Mouse (Mus musculus) embryonic facial prominence, embryonic 11.5 days (tissue): ENCODE results near the gene Sirt2. TPM values are rescaled to one million over a fixed set of nuclear protein-coding genes. Genes with fewer than 3 reads are reported as not detected.

Experiments
- ATAC-seq: fragments of 200-750 bp; cut with Nextera tagmentation; replicated peaks from 2 replicates; pipeline ENCODE4 v1.8.0; 2017; ENCODE audit warnings: low read depth; ENCODE audit not compliant: insufficient number of reproducible peaks, low FRiP score, low TSS enrichment
- DNase-seq: peaks from one replicate; pipeline ENCODE4 v3.0.0-alpha.2; 2015; ENCODE audit warnings: low spot score
- H3K27ac ChIP-seq: fragments of 300-500 bp; sonication (generic); replicated peaks from 2 replicates; pipeline ENCODE4 v1.5.1; 2014; ENCODE audit warnings: mild to moderate bottlenecking, low read depth, low read length, control low read depth
- H3K27me3 ChIP-seq: fragments of 300-500 bp; sonication (generic); 2 replicates; pipeline ENCODE4 v1.6.1; 2014; ENCODE audit warnings: mild to moderate bottlenecking, low read length, moderate library complexity, mixed read lengths; ENCODE audit not compliant: control insufficient read depth, insufficient read depth
- H3K36me3 ChIP-seq: fragments of 300-500 bp; sonication (generic); replicated peaks from 2 replicates; pipeline ENCODE4 v1.6.1; 2014; ENCODE audit warnings: low read depth, mild to moderate bottlenecking, low read length, moderate library complexity, mixed read lengths; ENCODE audit not compliant: control insufficient read depth, insufficient read depth
- H3K4me1 ChIP-seq: fragments of 300-500 bp; sonication (generic); 2 replicates; pipeline ENCODE4 v1.6.1; 2014; ENCODE audit warnings: low read length, mixed read lengths; ENCODE audit not compliant: control insufficient read depth, insufficient read depth
- H3K4me2 ChIP-seq: fragments of 300-500 bp; sonication (generic); 2 replicates; pipeline ENCODE4 v1.6.1; 2014; ENCODE audit warnings: low read depth, mild to moderate bottlenecking, control low read depth, low read length, moderate library complexity
- H3K4me3 ChIP-seq: fragments of 300-500 bp; sonication (generic); 2 replicates; pipeline ENCODE4 v1.5.1; 2014; ENCODE audit warnings: low read depth, low read length, control low read depth
- H3K9ac ChIP-seq: fragments of 300-500 bp; sonication (generic); replicated peaks from 2 replicates; pipeline ENCODE4 v1.6.1; 2014; ENCODE audit warnings: mild to moderate bottlenecking, control low read depth, low read length
- H3K9me3 ChIP-seq: fragments of 300-500 bp; sonication (generic); replicated peaks from 2 replicates; pipeline ENCODE4 v1.6.1; 2016; ENCODE audit warnings: mild to moderate bottlenecking, low read length, inconsistent platforms, mixed read lengths; ENCODE audit not compliant: control insufficient read depth
- WGBS: fragments of 180-500 bp; shearing (Covaris S2); extraction: QIAGEN DNeasy Blood & Tissue Kit; methylation state at CpG from one replicate; pipeline ENCODE4 v1.1.7; 2014; 5-methylcytosine and 5-hydroxymethylcytosine counted together
- polyA plus RNA-seq: library from polyadenylated mRNA; unstranded; fragments of >200 nt; fragmentation: Nextera tagmentation; extraction: Ambion mirVana; gene quantifications from 2 replicates; pipeline ENCODE4 v1.2.1, GENCODE M21; 2014

Sirt2 gene
- polyA plus RNA-seq, 1 experiment from 2014 or later = 65.6 TPM

DNA sequence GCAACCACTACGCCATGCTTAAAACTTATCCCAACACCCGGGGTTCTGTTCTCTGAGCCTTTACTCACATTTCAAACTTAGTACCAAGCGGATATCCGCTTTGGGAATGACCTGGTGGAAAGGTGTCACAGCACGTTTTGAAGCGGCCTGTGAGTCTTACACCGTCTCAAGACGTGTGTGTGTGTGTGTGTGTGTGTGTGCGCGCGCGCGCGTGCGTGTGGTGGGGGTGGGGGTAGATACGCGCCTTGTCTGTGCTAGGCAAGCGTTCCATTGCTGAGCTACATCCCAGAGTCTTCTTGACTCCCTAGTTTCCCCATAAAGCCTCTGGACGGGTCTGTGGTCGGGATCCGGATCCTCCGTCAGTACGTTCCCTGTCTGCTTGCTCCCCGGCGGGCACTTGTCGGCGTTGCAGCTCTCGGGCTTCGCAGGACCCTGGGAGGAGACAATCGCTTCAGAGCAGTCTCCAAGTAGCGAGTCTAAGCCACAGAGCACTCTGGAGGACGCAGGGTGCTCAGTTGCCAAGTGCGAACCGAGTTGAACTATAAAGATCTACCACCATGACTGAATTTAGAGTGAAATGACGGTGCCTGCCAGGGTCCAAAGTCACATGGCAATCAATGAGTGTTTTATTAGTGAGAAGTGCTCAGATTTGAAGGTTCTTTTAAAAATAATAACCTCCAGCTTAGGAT is 43.0 kb downstream of the Sirt2 start:
- WGBS = under 1% methylated on average over 35 of the region's 35 CpGs
- H3K9ac ChIP-seq = peak overlapping the region; percentile 92
- peak overlapping the region; percentile 98 for H3K27ac ChIP-seq
- H3K27me3 ChIP-seq = no peaks in the 10 kb centered on the region
- H3K4me3 ChIP-seq = peak overlapping the region; percentile 72
- peaks cover 7% of the 10 kb centered on the region; the same call in 1 of the 2 replicates for H3K4me1 ChIP-seq
- H3K4me2 ChIP-seq = peak overlapping the region; percentile 89
- DNase-seq (peak; percentile 79), ATAC-seq (peak; percentile 19; the same call in 1 of the 2 replicates)
- H3K36me3 ChIP-seq = peaks cover 7% of the 10 kb centered on the region
- H3K9me3 ChIP-seq = no peaks in the 10 kb centered on the region

DNA sequence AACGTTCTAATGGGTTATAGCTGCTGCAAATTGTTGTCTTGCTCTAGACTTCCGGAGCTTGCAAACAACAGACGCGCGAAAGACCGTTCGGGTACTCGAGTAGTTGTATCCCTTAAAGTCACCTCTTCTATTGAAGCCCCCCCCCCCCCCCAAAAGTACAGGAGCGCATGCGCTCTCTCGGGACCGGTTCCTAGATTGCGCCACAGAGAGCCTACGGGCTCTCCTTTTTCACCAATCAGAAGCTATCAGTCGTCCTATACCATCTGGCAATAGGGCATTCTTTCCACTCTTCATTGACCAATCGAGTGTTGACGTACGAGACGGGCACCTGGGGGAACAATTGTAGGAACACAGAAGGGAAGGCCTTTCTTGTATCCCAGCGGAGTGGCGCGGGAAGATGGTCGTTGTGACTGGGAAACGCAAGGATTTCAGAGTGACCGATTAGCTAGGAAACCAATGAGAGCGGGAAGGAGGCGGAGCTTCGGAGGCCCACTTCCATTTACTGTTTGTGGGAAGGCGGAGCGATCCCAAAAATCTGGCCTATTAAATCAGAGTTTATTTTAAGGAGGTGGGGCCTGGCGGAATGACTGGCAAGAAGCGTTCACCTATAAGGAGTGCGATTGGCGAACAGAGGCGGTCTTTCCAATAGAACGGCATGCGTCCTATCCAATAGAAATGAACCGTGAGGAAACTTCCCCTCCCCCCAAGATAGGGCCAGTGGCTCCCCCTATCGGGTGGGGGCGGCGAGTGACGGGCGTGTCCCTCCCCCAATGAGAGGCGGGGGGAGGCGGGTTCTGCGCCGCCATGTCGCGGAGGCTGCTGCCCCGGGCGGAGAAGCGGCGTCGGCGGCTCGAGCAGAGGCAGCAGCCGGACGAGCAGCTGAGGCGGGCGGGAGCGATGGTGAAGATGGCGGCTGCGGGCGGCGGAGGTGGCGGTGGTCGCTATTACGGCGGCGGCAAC is 43.9 kb downstream of the Sirt2 start:
- DNase-seq (peak; percentile 100), ATAC-seq (peak; percentile 89)
- Histone ChIP-seq H3K4me3 (peak overlapping the region; percentile 72), H3K4me1 (peaks cover 7% of the 10 kb centered on the region; the same call in 1 of the 2 replicates), H3K27me3 (no peaks in the 10 kb centered on the region), H3K9ac (peak overlapping the region; percentile 93), H3K36me3 (peaks cover 13% of the 10 kb centered on the region), H3K9me3 (no peaks in the 10 kb centered on the region), H3K27ac (peak overlapping the region; percentile 98), H3K4me2 (peak overlapping the region; percentile 89)
- WGBS = 0% methylated on average over 64 of the region's 70 CpGs

DNA sequence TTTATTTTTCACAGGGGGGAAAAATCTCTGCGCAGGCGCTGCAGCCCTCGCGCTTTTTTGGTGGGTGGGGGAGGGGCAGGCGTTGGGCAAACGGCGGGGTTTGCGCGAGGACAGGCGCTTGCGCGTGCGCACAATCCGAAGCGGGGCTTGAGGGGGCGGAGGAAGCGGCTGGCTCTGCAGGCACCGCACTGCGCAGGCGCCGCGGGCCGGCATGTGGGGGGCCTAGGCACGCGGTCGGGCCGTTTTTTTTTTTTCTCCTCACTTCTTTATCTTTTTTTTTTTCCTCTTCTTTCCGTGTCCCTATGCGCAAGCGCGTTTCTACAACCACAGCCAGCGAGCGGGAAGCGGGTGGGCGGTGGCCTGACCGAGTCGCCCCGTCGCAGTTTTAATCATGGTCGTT is 44.7 kb downstream of the Sirt2 start:
- peak overlapping the region; percentile 76 for H3K4me2 ChIP-seq
- DNase-seq (peak; percentile 96), ATAC-seq (no peak)
- H3K9ac ChIP-seq = peak overlapping the region; percentile 93
- no peaks in the 10 kb centered on the region for H3K9me3 ChIP-seq
- H3K4me1 ChIP-seq = peaks cover 7% of the 10 kb centered on the region; the same call in 1 of the 2 replicates
- H3K27me3 ChIP-seq = no peaks in the 10 kb centered on the region
- H3K36me3 ChIP-seq = peaks cover 17% of the 10 kb centered on the region
- H3K4me3 ChIP-seq = peak overlapping the region; percentile 72
- 0% methylated on average over 40 of the region's 40 CpGs for WGBS
- H3K27ac ChIP-seq = peak overlapping the region; percentile 97

DNA sequence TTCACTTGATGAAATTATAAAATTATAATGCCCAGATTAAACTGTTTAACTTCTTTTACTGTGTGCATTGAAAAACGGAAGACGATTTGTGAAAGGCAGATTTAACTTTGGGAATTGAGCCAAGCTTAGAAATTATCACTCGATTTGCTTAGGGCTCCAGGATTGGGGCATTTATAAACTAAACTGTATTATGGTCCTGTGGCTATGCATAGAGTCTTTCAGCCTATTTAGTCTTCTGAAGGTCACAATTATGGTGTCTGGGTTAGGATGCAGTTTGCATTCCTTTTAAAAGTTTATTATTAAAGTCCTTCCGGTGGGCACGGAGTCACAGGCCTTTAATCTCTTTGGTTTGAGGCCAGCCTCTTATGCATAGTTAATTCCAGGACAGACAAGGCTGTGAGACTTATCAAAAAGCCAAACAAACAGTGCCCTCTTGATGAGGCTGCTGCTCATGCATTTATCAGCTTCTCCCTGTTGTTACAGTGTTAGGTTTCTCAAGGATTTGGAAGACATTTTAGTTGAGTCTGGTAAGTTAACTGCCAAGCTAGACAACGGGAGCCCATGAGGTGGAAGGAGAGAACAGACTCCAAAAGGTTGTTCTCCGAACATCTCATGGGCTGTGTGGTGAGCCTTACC is 45.2 kb downstream of the Sirt2 start:
- WGBS = 11% methylated on average over 7 of the region's 7 CpGs
- DNase-seq (no peak), ATAC-seq (no peak)

DNA sequence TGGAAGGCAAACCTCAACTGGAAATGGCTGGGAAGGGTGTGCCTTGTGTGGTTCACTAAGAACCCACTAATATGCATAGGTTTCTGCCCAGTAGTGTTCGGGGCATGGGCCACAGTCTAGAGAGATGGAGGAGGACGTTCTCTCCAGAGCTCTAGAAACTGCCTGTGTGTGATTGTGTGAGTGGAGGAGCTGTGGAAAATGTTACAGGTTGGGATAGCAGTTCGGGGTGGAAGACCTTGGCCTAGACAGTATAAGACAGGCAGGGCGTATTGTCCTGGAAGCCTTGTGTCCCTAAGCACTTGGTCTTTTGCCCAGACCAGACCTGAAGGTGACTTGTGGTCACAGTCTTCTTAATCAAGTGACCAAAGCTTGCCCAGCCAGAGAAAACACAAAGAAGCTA is 45.9 kb downstream of the Sirt2 start:
- Histone ChIP-seq H3K27ac (no peak overlapping the region), H3K36me3 (peaks cover 28% of the 10 kb centered on the region), H3K4me3 (peak overlapping the region; percentile 72), H3K4me1 (peaks cover 7% of the 10 kb centered on the region), H3K9me3 (no peaks in the 10 kb centered on the region), H3K4me2 (peak overlapping the region; percentile 76), H3K27me3 (no peaks in the 10 kb centered on the region), H3K9ac (peak overlapping the region; percentile 93)
- no peak for DNase-seq
- WGBS = 68% methylated on average over 4 of the region's 4 CpGs
- ATAC-seq = no peak

More for the DNA sequence above, 45.2 kb downstream of the Sirt2 start:
- H3K27ac ChIP-seq = peak overlapping the region; percentile 97
- H3K4me3 ChIP-seq = peak overlapping the region; percentile 72
- H3K9me3 ChIP-seq = no peaks in the 10 kb centered on the region
- peak overlapping the region; percentile 76 for H3K4me2 ChIP-seq
- H3K4me1 ChIP-seq = peaks cover 7% of the 10 kb centered on the region; the same call in 1 of the 2 replicates
- peaks cover 22% of the 10 kb centered on the region for H3K36me3 ChIP-seq
- peak overlapping the region; percentile 93 for H3K9ac ChIP-seq
- H3K27me3 ChIP-seq = no peaks in the 10 kb centered on the region

DNA sequence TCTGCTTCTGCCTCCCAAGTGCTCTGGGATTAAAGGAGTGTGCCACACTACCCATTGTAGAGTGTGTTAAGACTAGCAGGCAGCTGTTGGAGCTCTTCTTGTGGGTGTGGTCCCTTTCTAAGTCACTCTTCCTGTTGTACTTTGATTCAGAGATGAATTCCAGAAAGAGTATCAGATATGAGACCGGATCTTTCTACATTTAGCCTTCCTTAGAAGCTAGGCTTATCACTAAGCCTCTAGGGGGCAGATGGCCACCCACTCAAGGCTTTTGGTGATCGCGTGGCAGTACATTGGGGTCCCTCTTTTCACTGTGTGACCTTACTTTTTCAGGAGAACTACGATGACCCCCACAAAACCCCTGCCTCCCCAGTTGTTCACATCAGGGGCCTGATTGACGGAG is 46.4 kb downstream of the Sirt2 start:
- Histone ChIP-seq H3K36me3 (peaks cover 31% of the 10 kb centered on the region), H3K27ac (no peak overlapping the region), H3K4me2 (peak overlapping the region; percentile 76), H3K9ac (no peak overlapping the region), H3K4me3 (peak overlapping the region; percentile 72; the same call in 1 of the 2 replicates), H3K4me1 (peaks cover 7% of the 10 kb centered on the region), H3K27me3 (no peaks in the 10 kb centered on the region), H3K9me3 (no peaks in the 10 kb centered on the region)
- no peak for ATAC-seq
- DNase-seq = no peak
- 83% methylated on average over 5 of the region's 5 CpGs for WGBS

DNA sequence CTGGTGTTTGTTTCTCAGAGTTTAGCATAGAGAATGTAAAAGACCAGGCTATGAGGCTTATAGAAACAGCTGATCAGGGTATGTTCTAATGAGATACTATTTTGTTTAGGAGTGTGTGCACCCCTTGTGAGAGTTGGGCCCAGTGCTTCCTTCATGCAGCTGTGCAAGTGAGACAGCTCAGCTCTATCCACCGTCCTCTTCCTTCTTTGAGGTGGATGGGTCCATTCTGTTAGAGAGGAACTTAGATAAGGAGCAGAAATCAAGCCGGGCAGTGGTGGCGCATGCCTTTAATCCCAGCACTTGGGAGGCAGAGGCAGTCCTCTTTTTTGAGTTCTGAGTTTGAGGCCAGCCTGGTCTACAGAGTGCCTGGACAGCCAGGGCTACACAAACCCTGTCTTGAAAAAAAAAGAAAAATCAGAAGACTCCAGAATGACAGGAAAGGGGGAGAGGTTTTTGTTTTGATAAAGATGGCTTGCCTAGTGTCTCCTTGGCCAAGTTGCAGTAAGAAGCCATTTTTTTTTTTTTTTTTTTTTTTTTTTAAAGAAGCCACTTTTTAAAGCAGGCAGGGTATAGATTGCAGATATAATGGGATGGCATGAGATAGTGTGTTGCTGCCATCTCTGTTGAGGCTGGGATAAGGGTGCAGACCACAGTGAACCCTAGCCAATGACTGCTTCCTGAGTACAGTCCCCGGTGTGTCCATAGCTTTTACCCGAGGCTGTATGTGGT is 47.9 kb downstream of the Sirt2 start:
- Histone ChIP-seq H3K9ac (no peak overlapping the region), H3K36me3 (peaks cover 37% of the 10 kb centered on the region), H3K4me3 (no peak overlapping the region), H3K4me1 (peaks cover 4% of the 10 kb centered on the region), H3K4me2 (no peak overlapping the region), H3K27me3 (no peaks in the 10 kb centered on the region), H3K9me3 (no peaks in the 10 kb centered on the region), H3K27ac (no peak overlapping the region)
- WGBS = 88% methylated on average over 5 of the region's 5 CpGs
- DNase-seq (no peak), ATAC-seq (no peak)
